Mouse (Mus musculus): ENCODE results near the gene Lrrc1.

DNA sequence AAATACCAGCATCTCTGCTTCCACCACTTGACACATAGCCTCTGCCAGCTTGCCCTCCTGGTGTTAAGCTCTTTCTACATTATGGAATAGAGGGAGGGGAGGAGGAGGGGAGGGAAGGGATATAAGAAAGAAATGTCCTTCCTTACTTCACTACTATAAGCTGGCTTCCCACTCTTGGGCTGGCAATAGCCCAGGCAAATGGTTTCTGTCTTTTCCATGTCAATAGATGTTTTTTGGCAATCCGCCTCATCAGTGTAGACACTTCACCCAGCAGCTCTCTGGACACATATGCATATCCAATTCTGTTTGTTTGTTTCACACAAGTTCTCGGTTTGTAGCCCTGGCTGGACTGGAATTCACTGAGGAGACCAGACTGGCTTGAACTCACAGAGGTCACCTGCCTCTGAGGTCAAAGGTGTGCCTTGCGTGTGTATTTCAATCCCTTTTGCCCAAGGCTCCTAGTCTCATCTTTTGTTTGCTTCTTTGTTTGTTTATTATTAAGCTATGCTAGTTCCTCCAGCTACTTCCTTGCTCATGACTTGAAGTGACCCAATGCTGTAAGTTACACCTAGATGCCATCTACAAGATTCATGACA is 132.7 kb downstream of the Lrrc1 start:
- TF ChIP-seq KAT2A (conservative IDR thresholded peaks at IDR 0.05; ENCODE audit: low read depth, low read length) (no peak), MAFK (IDR thresholded peaks at IDR 0.05; ENCODE audit: borderline replicate concordance, low read depth, low read length) (no peak), CTCF (IDR thresholded peaks at IDR 0.05 in 2 of 3, conservative IDR thresholded peaks at IDR 0.05 in 1 of 3; ENCODE audit: control insufficient read depth in 1 of 3, insufficient read depth in 1 of 3, low read depth in 2 of 3, low read length in 3 of 3, poor library complexity in 1 of 3, severe bottlenecking in 1 of 3) (no peak), MEF2A (IDR thresholded peaks at IDR 0.05; ENCODE audit: extremely low read depth, insufficient replicate concordance, low read depth, low read length, poor library complexity, severe bottlenecking) (no peak), EP300 (IDR thresholded peaks at IDR 0.05; ENCODE audit: low read depth in 1 of 2, low read length in 2 of 2) (no peak), POLR2A (IDR thresholded peaks at IDR 0.05; ENCODE audit: control insufficient read depth in 1 of 2, insufficient read depth in 1 of 2, low read depth in 1 of 2, low read length in 2 of 2, poor library complexity in 1 of 2) (no peak), TBP (IDR thresholded peaks at IDR 0.05; ENCODE audit: low read depth, low read length) (no peak), ZNF384 (IDR thresholded peaks at IDR 0.05; ENCODE audit: low read depth, low read length) (no peak), ELF1 (IDR thresholded peaks at IDR 0.05; ENCODE audit: low read depth, low read length) (no peak), TCF12 (IDR thresholded peaks at IDR 0.05; ENCODE audit: low read depth, low read length) (no peak), HCFC1 (IDR thresholded peaks at IDR 0.05; ENCODE audit: low read depth, low read length) (no peak), CHD2 (IDR thresholded peaks at IDR 0.05; ENCODE audit: low read length) (no peak), MYC (IDR thresholded peaks at IDR 0.05; ENCODE audit: low read depth, low read length) (no peak), GATA1 (IDR thresholded peaks at IDR 0.05; ENCODE audit: low read depth, low read length) (no peak)

Measured in MEL (cell line).